Mouse (Mus musculus) CH12.LX (cell line): ENCODE measurements around the gene Pex14. TPM values are rescaled to one million over a fixed set of nuclear protein-coding genes. Genes with fewer than 3 reads are reported as not detected.

ENCODE experiments used
- DNase-seq: peaks from one replicate; pipeline ENCODE4 v3.0.0-alpha.2; 2013; ENCODE audit errors: extremely low read depth
- H3K27ac ChIP-seq: 2 replicates; pipeline ENCODE4 v1.5.1; 2012; ENCODE audit warnings: low read depth, mild to moderate bottlenecking, control low read depth, moderate library complexity; ENCODE audit not compliant: insufficient read depth
- H3K27me3 ChIP-seq: replicated peaks from 2 replicates; pipeline ENCODE3; 2012; ENCODE audit warnings: inconsistent platforms
- H3K36me3 ChIP-seq, 2 experiments: replicated peaks in 1 of 2; 2 replicates each; pipeline versions ENCODE3 to v1.6.1; 2012; ENCODE audit warnings: inconsistent platforms in 1 of 2, low read length in 1 of 2, mild to moderate bottlenecking in 1 of 2, mixed read lengths in 1 of 2, moderate library complexity in 1 of 2; ENCODE audit not compliant: control insufficient read depth in 1 of 2, insufficient read depth in 1 of 2
- H3K4me1 ChIP-seq, 2 experiments: 2 replicates each; pipeline ENCODE4 v1.6.1; 2012; ENCODE audit warnings: inconsistent platforms in 1 of 2, moderate library complexity in 1 of 2; ENCODE audit not compliant: insufficient read depth in 2 of 2, control insufficient read depth in 1 of 2
- H3K4me2 ChIP-seq: 2 replicates; pipeline ENCODE4 v1.6.1; 2012; ENCODE audit warnings: low read depth, mild to moderate bottlenecking, control low read depth; ENCODE audit not compliant: poor library complexity, insufficient read depth, severe bottlenecking
- H3K4me3 ChIP-seq, 3 experiments: fragments of 150-350 bp in 1 of 3; sonication (generic) in 1 of 3; replicated peaks in 1 of 3; 2 replicates each; pipeline versions ENCODE3 to v1.5.1; 2011 to 2012; ENCODE audit warnings: low read depth in 2 of 3, low read length in 2 of 3, mild to moderate bottlenecking in 2 of 3, moderate library complexity in 2 of 3, control low read depth in 1 of 3, improper control_type of control experiment in 1 of 3, inconsistent platforms in 1 of 3, mixed read lengths in 1 of 3; ENCODE audit not compliant: poor library complexity in 1 of 3
- H3K79me2 ChIP-seq: replicated peaks from 2 replicates; pipeline ENCODE4 v1.6.1; 2012; ENCODE audit warnings: mild to moderate bottlenecking, moderate library complexity; ENCODE audit not compliant: control insufficient read depth, poor library complexity, insufficient read depth, severe bottlenecking; ENCODE audit errors: extremely low read depth
- H3K9ac ChIP-seq: 2 replicates; pipeline ENCODE4 v1.6.1; 2012; ENCODE audit warnings: low read depth, mild to moderate bottlenecking, control low read depth, moderate library complexity; ENCODE audit not compliant: insufficient read depth
- H3K9me3 ChIP-seq: replicated peaks from 2 replicates; pipeline ENCODE3; 2012; ENCODE audit warnings: low read length, inconsistent platforms, mixed read lengths
- CHD2 ChIP-seq: IDR thresholded peaks from 2 replicates; pipeline ENCODE4 v1.6.1; 2011; ENCODE audit warnings: low read length, improper control_type of control experiment
- CTCF ChIP-seq, 2 experiments: IDR thresholded peaks in 1 of 2; conservative IDR thresholded peaks in 1 of 2; 2 replicates each; pipeline ENCODE4 v1.5.1; 2011 to 2012; ENCODE audit warnings: low read depth in 2 of 2, low read length in 2 of 2, improper control_type of control experiment in 1 of 2, inconsistent platforms in 1 of 2, mild to moderate bottlenecking in 1 of 2, moderate library complexity in 1 of 2
- E2F4 ChIP-seq: IDR thresholded peaks from 2 replicates; pipeline ENCODE4 v1.6.1; 2011; ENCODE audit warnings: low read depth, low read length, improper control_type of control experiment; ENCODE audit not compliant: insufficient replicate concordance
- ELF1 ChIP-seq: IDR thresholded peaks from 2 replicates; pipeline ENCODE4 v1.6.1; 2014; ENCODE audit warnings: low read depth, mild to moderate bottlenecking, inconsistent platforms, low read length, improper control_type of control experiment
- EP300 ChIP-seq: IDR thresholded peaks from 2 replicates; pipeline ENCODE4 v1.6.1; 2011; ENCODE audit warnings: low read length, improper control_type of control experiment
- GABPA ChIP-seq: IDR thresholded peaks from 2 replicates; pipeline ENCODE4 v1.6.1; 2012; ENCODE audit warnings: low read depth, low read length, improper control_type of control experiment, inconsistent platforms; ENCODE audit not compliant: insufficient replicate concordance
- IRF4 ChIP-seq: IDR thresholded peaks from 2 replicates; pipeline ENCODE4 v1.6.1; 2014; ENCODE audit warnings: low read depth, mild to moderate bottlenecking, inconsistent platforms, low read length, improper control_type of control experiment
- JUND ChIP-seq: conservative IDR thresholded peaks from 2 replicates; pipeline ENCODE4 v1.6.1; 2011; ENCODE audit warnings: low read depth, low read length, improper control_type of control experiment
- KAT2A ChIP-seq: IDR thresholded peaks from 2 replicates; pipeline ENCODE4 v1.6.1; 2012; ENCODE audit warnings: low read length, improper control_type of control experiment, inconsistent platforms; ENCODE audit not compliant: insufficient replicate concordance
- MAFK ChIP-seq: IDR thresholded peaks from 2 replicates; pipeline ENCODE4 v1.6.1; 2011; ENCODE audit warnings: low read length, improper control_type of control experiment; ENCODE audit not compliant: insufficient replicate concordance
- MAX ChIP-seq: IDR thresholded peaks from 2 replicates; pipeline ENCODE4 v1.6.1; 2011; ENCODE audit warnings: low read length, improper control_type of control experiment
- MAZ ChIP-seq: IDR thresholded peaks from 2 replicates; pipeline ENCODE4 v1.6.1; 2012; ENCODE audit warnings: low read depth, mild to moderate bottlenecking, inconsistent platforms, low read length, improper control_type of control experiment, moderate library complexity
- MXI1 ChIP-seq: IDR thresholded peaks from 2 replicates; pipeline ENCODE4 v1.6.1; 2011; ENCODE audit warnings: mild to moderate bottlenecking, low read depth, low read length, improper control_type of control experiment
- NRF1 ChIP-seq: IDR thresholded peaks from 2 replicates; pipeline ENCODE4 v1.6.1; 2014; ENCODE audit warnings: low read depth, mild to moderate bottlenecking, inconsistent platforms, low read length, improper control_type of control experiment, moderate library complexity
- POLR2A ChIP-seq: IDR thresholded peaks from 2 replicates; pipeline ENCODE4 v1.6.1; 2011; ENCODE audit warnings: low read depth, mild to moderate bottlenecking, improper control_type of control experiment, low read length
- RAD21 ChIP-seq: IDR thresholded peaks from 2 replicates; pipeline ENCODE4 v1.6.1; 2011; ENCODE audit warnings: low read depth, mild to moderate bottlenecking, low read length, improper control_type of control experiment, moderate library complexity
- RCOR1 ChIP-seq: conservative IDR thresholded peaks from 2 replicates; pipeline ENCODE4 v1.6.1; 2012; ENCODE audit warnings: low read depth, mild to moderate bottlenecking, inconsistent platforms, low read length, improper control_type of control experiment
- SIN3A ChIP-seq: IDR thresholded peaks from 2 replicates; pipeline ENCODE4 v1.6.1; 2012; ENCODE audit warnings: low read length, improper control_type of control experiment, inconsistent platforms
- USF1 ChIP-seq: IDR thresholded peaks from 2 replicates; pipeline ENCODE4 v1.6.1; 2014; ENCODE audit warnings: low read depth, mild to moderate bottlenecking, inconsistent platforms, low read length, improper control_type of control experiment
- USF2 ChIP-seq: conservative IDR thresholded peaks from 2 replicates; pipeline ENCODE4 v1.6.1; 2011; ENCODE audit warnings: low read depth, low read length, improper control_type of control experiment
- ZC3H11A ChIP-seq: IDR thresholded peaks from 2 replicates; pipeline ENCODE4 v1.6.1; 2012; ENCODE audit warnings: low read depth, mild to moderate bottlenecking, inconsistent platforms, low read length, improper control_type of control experiment
- ZMIZ1 ChIP-seq: IDR thresholded peaks from 2 replicates; pipeline ENCODE4 v1.6.1; 2012; ENCODE audit warnings: low read depth, mild to moderate bottlenecking, inconsistent platforms, low read length, improper control_type of control experiment
- dilution Hi-C: fragments of 300-500 bp; cut with MboI; formaldehyde crosslinking; loops from 2 replicates; pipeline ENCODE4 v1.14.3; 2020; ENCODE audit warnings: low sequenced_read_pairs; ENCODE audit not compliant: extremely low pct_unique_long_range_greater_than_20kb, extremely low pct_ligation_motif_present
- in situ Hi-C: fragments of 300-500 bp; cut with MboI; formaldehyde crosslinking; loops from 3 replicates; pipeline ENCODE4 v1.14.3; 2019; ENCODE audit warnings: low sequenced_read_pairs, low pct_ligation_motif_present, low pct_unique_long_range_greater_than_20kb, mixed read lengths
- polyA plus RNA-seq: library from polyadenylated mRNA; unstranded; fragments of >175 nt; gene quantifications from 2 replicates; pipeline ENCODE4 v1.2.1, GENCODE M21; 2012; ENCODE audit warnings: low read depth; ENCODE audit not compliant: insufficient read length
- total RNA-seq, 2 experiments: library from RNA; depleted of rRNA; stranded (reverse); fragments of 300-350 nt in 1 of 2; fragments of >200 nt in 1 of 2; gene quantifications; 2 replicates each; pipeline ENCODE4 v1.2.3; 2012 to 2014

Gene Pex14
- total and polyA plus RNA-seq, 3 experiments = 48.5 to 67.7 (median 63.6) TPM

DNA sequence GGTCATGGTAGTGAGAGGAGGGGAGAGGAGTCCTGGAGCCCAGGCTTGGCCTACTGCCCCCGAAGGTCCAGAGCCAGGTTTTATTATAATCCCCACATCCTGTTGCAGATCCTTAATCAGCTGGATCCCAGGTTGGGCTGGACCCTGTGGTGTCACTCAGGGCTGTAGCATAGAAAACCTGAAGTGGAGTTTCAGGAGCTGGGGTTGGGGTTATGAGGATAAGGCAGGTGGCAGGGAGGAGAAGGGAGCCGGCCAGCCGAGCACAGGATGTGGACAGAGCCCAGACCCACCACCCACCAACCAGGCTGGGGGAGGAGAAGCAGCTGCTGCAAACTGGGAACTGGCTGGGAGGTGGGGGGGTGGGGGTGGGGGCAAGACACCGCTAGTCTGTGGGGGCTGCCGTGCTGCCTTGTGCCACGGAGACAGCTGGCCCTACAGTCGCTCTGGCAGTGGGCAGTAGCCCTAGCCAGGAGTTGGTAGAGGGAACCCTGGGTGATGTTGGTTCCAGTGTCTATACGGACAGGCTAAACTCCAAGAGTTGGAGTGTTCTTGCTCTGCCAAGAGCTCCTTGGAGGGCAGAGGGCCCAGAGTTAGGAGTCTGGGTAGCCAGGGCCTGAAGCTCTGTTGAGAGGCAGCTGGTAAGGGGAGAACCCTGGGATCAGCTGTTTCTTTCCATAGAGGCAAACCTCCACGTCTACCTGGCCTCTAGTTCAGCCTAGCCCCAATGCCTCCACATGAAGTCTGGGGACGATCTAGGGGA lies 184.6 kb downstream of the Pex14 start:
- TF ChIP-seq CTCF (conservative IDR thresholded peaks at IDR 0.05 in 1 of 2, IDR thresholded peaks at IDR 0.05 in 1 of 2; ENCODE audit: low read depth in 2 of 2, low read length in 2 of 2) (no peak), EP300 (no peak), KAT2A (no peak), ELF1 (no peak), ZC3H11A (no peak), SIN3A (no peak), MXI1 (no peak), GABPA (no peak), CHD2 (no peak), MAZ (no peak), USF1 (no peak)
- TF ChIP-seq, all 38 proteins: peak for 0
- H3K9ac ChIP-seq = no peak overlapping the region
- DNase-seq = no peak
- no peak overlapping the region for H3K4me2 ChIP-seq
- no peaks in the 10 kb centered on the region for H3K36me3 ChIP-seq
- no peaks in the 10 kb centered on the region for H3K4me1 ChIP-seq
- in situ Hi-C loops (loop anchor here (10.0 kb wide), 1 partner anchor 150 kb away; no protein-coding TSS in a partner anchor), dilution Hi-C loops (no loop called here)
- H3K4me3 ChIP-seq = no peak overlapping the region
- peaks cover 81% of the 10 kb centered on the region for H3K27me3 ChIP-seq
- no peaks in the 10 kb centered on the region for H3K79me2 ChIP-seq
- no peak overlapping the region for H3K27ac ChIP-seq
- H3K9me3 ChIP-seq = no peaks in the 10 kb centered on the region

DNA sequence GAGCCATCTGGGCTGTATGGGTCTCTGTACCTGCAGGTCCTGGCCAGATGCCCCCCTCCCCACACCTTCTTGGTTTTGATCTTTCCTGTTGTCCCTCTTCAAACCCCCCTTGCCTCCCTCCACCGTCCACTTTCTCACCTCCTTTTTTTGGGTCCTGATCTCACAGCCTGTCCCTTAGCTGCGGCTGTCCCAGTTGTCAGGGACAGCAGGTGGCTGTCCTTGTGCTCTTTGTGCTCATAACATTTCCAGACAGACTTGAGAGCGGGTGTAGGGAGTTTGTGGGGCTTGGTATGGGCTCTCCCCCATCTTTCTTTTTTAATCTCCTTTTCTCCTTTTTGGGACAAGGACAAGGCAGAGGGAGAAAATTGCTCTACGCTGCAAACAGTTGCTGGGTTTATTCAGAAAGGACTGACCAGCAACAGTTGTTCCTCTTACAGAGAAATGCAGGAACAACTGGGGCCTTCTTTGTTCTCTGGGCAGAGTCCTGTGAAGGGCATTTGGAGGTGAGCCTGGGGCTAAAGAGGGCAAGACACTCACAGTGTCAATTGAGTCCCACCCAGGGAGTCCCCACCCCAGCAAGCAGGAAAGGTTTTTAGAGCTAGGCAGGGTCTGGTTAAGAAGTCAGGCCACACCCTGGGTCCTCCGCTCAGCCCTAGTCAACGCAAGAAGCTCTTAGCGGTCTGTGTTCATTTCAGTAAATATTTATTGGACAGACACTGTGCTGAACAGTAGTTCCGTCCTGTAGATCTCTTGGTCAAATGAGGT lies 186.7 kb downstream of the Pex14 start:
- Histone ChIP-seq H3K27me3 (peaks cover 70% of the 10 kb centered on the region), H3K4me2 (no peak overlapping the region), H3K4me3 (no peak overlapping the region), H3K36me3 (no peaks in the 10 kb centered on the region), H3K79me2 (no peaks in the 10 kb centered on the region), H3K9ac (no peak overlapping the region), H3K9me3 (no peaks in the 10 kb centered on the region), H3K27ac (no peak overlapping the region), H3K4me1 (peaks cover 2 to 6% of the 10 kb centered on the region in 2 experiments; a peak in 3 of 4 replicates)
- dilution Hi-C loops (no loop called here), in situ Hi-C loops (loop anchor here (10.0 kb wide), 1 partner anchor 152 kb away; no protein-coding TSS in a partner anchor)
- no peak for TF ChIP-seq POLR2A
- no peak for TF ChIP-seq GABPA
- no peak for TF ChIP-seq RAD21
- no peak for TF ChIP-seq ZMIZ1
- no peak for TF ChIP-seq MXI1
- no peak for TF ChIP-seq MAZ
- no peak for TF ChIP-seq MAFK
- no peak for TF ChIP-seq USF2
- TF ChIP-seq NRF1 = no peak
- TF ChIP-seq IRF4 = no peak
- TF ChIP-seq E2F4 = no peak
- no peak for TF ChIP-seq JUND
- TF ChIP-seq MAX = no peak
- TF ChIP-seq ELF1 = no peak
- TF ChIP-seq RCOR1 = no peak
- no peak for DNase-seq
